Mouse (Mus musculus) ES-Bruce4 (cell line): ENCODE data around the gene Tdo2. TPM values are rescaled to one million over a fixed set of nuclear protein-coding genes. Genes with fewer than 3 reads are reported as not detected.

Source experiments
- H3K27ac ChIP-seq: 2 replicates; pipeline ENCODE4 v1.5.1; 2012; ENCODE audit warnings: low read length, inconsistent platforms; ENCODE audit not compliant: insufficient read depth
- H3K27me3 ChIP-seq: 2 replicates; pipeline ENCODE4 v1.6.1; 2012; ENCODE audit warnings: mild to moderate bottlenecking, low read length, inconsistent platforms; ENCODE audit not compliant: control insufficient read depth, poor library complexity, insufficient read depth, severe bottlenecking
- H3K36me3 ChIP-seq: 2 replicates; pipeline ENCODE4 v1.6.1; 2012; ENCODE audit warnings: inconsistent platforms, mild to moderate bottlenecking, low read length, moderate library complexity; ENCODE audit not compliant: control insufficient read depth, poor library complexity, insufficient read depth, severe bottlenecking
- H3K4me1 ChIP-seq: one replicate; pipeline ENCODE4 v1.8.1; 2011; ENCODE audit warnings: low read length; ENCODE audit not compliant: control insufficient read depth, insufficient read depth
- H3K4me3 ChIP-seq: 2 replicates; pipeline ENCODE4 v1.5.1; 2011; ENCODE audit warnings: low read depth, mild to moderate bottlenecking, low read length
- H3K9ac ChIP-seq: 2 replicates; pipeline ENCODE4 v1.6.1; 2012; ENCODE audit warnings: low read depth, mild to moderate bottlenecking, inconsistent platforms; ENCODE audit not compliant: poor library complexity, severe bottlenecking
- H3K9me3 ChIP-seq: replicated peaks from 2 replicates; pipeline ENCODE4 v1.6.1; 2012; ENCODE audit warnings: mild to moderate bottlenecking, low read length, inconsistent platforms; ENCODE audit not compliant: control insufficient read depth, poor library complexity, insufficient read depth, severe bottlenecking
- CTCF ChIP-seq: IDR thresholded peaks from one replicate; pipeline ENCODE4 v1.8.1; 2011; ENCODE audit warnings: low read depth, low read length
- EP300 ChIP-seq: IDR thresholded peaks from 2 replicates; pipeline ENCODE4 v1.6.1; 2011; ENCODE audit warnings: low read depth, low read length; ENCODE audit not compliant: insufficient read depth
- POLR2A ChIP-seq: IDR thresholded peaks from one replicate; pipeline ENCODE4 v1.8.1; 2011; ENCODE audit warnings: low read length; ENCODE audit not compliant: insufficient read depth
- polyA plus RNA-seq: library from polyadenylated mRNA; stranded (reverse); fragments of >200 nt; gene quantifications from 2 replicates; pipeline ENCODE4 v1.2.4, GENCODE M21; 2011; ENCODE audit warnings: low read depth; ENCODE audit not compliant: missing spikeins, insufficient read depth, insufficient read length

The Tdo2 gene
- polyA plus RNA-seq, 1 experiment: not detected

- H3K9ac ChIP-seq: no peak overlapping the region
- no peak overlapping the region for H3K27ac ChIP-seq
- H3K27me3 ChIP-seq: no peaks in the 10 kb centered on the region
- no peaks in the 10 kb centered on the region for H3K36me3 ChIP-seq
- no peaks in the 10 kb centered on the region for H3K4me1 ChIP-seq
- no peak overlapping the region for H3K4me3 ChIP-seq
- TF ChIP-seq POLR2A (no peak), EP300 (no peak), CTCF (no peak)
- H3K9me3 ChIP-seq: no peaks in the 10 kb centered on the region
These were observed 49.2 kb downstream of the Tdo2 start for GRCm38 (mm10) chr3:81926764-81927325.

GRCm38 (mm10) chr3:81925856-81926255 lies 50.1 kb downstream of the Tdo2 start:
- no peaks in the 10 kb centered on the region for H3K4me1 ChIP-seq
- TF ChIP-seq CTCF (no peak), POLR2A (no peak), EP300 (no peak)
- H3K27me3 ChIP-seq: no peaks in the 10 kb centered on the region
- no peak overlapping the region for H3K9ac ChIP-seq
- H3K36me3 ChIP-seq: no peaks in the 10 kb centered on the region
- H3K9me3 ChIP-seq: no peaks in the 10 kb centered on the region
- no peak overlapping the region for H3K27ac ChIP-seq
- H3K4me3 ChIP-seq: no peak overlapping the region

DNA sequence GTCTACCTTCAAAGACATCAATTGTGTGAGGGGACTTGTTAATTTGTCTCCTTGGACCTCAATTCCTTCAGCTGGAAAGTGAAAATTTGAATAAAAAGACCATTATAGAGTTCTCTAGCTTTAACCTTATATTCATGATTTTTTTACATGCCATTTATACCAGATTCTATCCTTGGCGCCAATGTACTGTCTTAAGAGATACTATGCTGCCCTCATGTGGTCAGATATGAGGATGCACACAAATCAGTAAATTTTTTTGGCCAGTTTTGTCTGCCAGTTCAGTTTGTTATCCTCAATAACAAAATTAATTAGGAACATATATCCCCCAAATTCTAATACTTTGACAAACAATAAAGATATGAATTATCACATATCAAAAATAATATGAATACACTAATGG lies 51.1 kb downstream of the Tdo2 start:
- H3K4me1 ChIP-seq: no peaks in the 10 kb centered on the region
- no peaks in the 10 kb centered on the region for H3K36me3 ChIP-seq
- H3K27ac ChIP-seq: no peak overlapping the region
- H3K27me3 ChIP-seq: no peaks in the 10 kb centered on the region
- no peak for TF ChIP-seq EP300
- no peak for TF ChIP-seq POLR2A
- no peak for TF ChIP-seq CTCF
- H3K9me3 ChIP-seq: no peaks in the 10 kb centered on the region
- H3K4me3 ChIP-seq: no peak overlapping the region
- no peak overlapping the region for H3K9ac ChIP-seq

- Histone ChIP-seq H3K36me3 (no peaks in the 10 kb centered on the region), H3K9ac (no peak overlapping the region), H3K27ac (no peak overlapping the region), H3K27me3 (no peaks in the 10 kb centered on the region), H3K4me3 (no peak overlapping the region), H3K4me1 (no peaks in the 10 kb centered on the region), H3K9me3 (no peaks in the 10 kb centered on the region)
- TF ChIP-seq EP300 (no peak), POLR2A (no peak), CTCF (no peak)
These were observed 53.1 kb downstream of the Tdo2 start for GRCm38 (mm10) chr3:81922910-81923309.

DNA sequence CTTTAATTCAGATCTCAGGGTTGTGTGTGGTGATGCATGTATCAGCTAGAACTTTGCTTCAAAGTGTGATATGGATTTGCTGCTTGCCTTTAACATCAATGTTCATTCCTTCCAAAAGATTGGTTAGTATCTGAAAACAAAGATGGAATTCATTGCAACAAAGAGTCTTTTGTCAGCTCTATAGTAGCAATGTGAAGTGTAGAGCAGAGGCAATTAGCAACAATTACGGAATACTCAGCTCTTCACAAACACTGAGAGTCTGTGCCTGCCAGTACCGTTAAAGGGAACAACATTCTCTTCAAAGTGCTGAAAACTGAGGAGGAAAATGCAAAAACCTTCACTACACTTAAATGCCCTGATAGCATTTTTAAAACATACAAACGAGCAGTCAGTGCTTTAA lies 56.3 kb downstream of the Tdo2 start:
- TF ChIP-seq EP300 (no peak), CTCF (no peak), POLR2A (no peak)
- no peaks in the 10 kb centered on the region for H3K4me1 ChIP-seq
- H3K9ac ChIP-seq: no peak overlapping the region
- H3K27me3 ChIP-seq: no peaks in the 10 kb centered on the region; the same call in 1 of the 2 replicates
- H3K9me3 ChIP-seq: no peaks in the 10 kb centered on the region
- H3K36me3 ChIP-seq: no peaks in the 10 kb centered on the region
- H3K27ac ChIP-seq: no peak overlapping the region
- no peak overlapping the region for H3K4me3 ChIP-seq

DNA sequence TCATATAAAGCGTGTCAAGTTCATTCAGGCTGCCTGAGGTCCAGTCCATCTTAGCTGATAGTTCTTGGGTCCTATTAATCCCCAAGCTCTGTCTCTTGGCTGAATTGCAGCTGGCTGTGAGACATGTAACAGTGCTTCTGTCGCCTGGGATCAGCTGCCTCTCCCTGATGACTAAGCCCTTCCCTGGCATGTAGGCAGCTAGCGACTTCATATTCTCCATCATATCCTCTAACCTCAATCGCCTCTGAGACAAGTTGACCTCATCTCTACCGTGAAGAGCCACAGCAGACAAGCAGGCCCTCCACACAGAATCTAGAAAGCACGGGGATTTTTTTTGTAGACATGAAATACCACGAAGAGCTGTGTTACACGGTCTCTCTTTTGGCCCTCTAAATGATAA lies 57.8 kb downstream of the Tdo2 start:
- no peaks in the 10 kb centered on the region for H3K9me3 ChIP-seq
- H3K4me1 ChIP-seq: no peaks in the 10 kb centered on the region
- H3K9ac ChIP-seq: no peak overlapping the region
- TF ChIP-seq POLR2A (no peak), CTCF (no peak), EP300 (no peak)
- no peak overlapping the region for H3K27ac ChIP-seq
- H3K36me3 ChIP-seq: no peaks in the 10 kb centered on the region
- no peaks in the 10 kb centered on the region; the same call in 1 of the 2 replicates for H3K27me3 ChIP-seq
- no peak overlapping the region for H3K4me3 ChIP-seq
